Mouse (Mus musculus) 3T3-L1 (cell line): Measurements from ENCODE around the gene Ikbkg.
"Not testable (repeated sequence)": the region's sequence is repeated elsewhere in the genome, so short reads cannot be mapped to it uniquely, and the experiment has no call there.

Experiments used
- DNase-seq: peaks from one replicate; pipeline ENCODE4 v3.0.0-alpha.2; 2015; ENCODE audit warnings: low read depth, low spot score

The Ikbkg gene

GRCm38 (mm10) chrX:74392535-74393443 is at the start of gene Ikbkg, which contains the start of gene Fam3a:
Gene Ikbkg, plus strand, starts transcription at chrX:74393290.
Gene Fam3a, minus strand, starts transcription at chrX:74393272.
- DNase-seq: peak; percentile 93

DNA sequence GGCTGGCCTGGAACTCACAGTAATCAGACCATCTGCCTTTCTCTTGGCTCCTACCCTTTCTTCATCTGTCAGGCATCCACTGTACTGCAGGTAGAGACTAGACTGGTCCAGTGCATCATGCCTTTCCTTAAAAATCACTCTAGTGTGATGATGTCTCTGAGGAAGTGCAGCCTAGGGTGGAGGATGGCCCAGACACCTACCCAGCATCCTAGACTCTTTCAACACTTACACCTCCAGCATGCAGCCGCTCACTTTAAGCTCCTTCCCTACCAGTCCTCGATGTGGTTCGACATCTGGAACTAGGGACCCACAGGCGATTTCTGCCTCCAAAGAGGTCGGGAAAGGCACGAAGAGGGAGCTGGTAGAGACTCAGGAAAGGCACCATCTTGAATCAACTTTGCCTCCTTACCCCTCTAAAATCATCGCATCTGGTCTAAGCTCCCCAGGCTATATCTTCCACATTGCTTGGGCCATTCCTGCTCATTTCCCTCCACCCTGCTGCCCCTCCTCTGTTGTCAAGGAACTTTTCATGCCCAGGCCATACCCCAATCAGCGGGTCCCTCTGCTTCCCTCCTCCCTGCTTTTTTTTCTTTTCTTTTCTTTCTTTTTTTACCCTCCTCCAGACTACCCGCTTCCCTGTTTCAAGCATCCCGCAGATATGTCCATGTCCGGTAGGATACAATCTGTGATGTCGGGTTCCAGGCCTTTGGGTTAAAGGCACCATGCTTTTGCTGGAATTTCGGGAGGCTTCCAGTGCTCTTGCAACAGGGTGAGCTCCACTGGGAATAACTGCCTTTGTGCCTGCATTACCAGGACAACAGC is 40.2 kb upstream of the Ikbkg start:
- DNase-seq: peak; percentile 9

- DNase-seq: peak; percentile 77
These were observed 39.7 kb upstream of the Ikbkg start, which contains the start of gene Lage3 for GRCm38 (mm10) chrX:74353467-74353770. Gene Lage3, minus strand, starts transcription at chrX:74353618.

- DNase-seq: not testable (repeated sequence)
These were observed 36.0 kb upstream of the Ikbkg start for GRCm38 (mm10) chrX:74357069-74357468.

DNA sequence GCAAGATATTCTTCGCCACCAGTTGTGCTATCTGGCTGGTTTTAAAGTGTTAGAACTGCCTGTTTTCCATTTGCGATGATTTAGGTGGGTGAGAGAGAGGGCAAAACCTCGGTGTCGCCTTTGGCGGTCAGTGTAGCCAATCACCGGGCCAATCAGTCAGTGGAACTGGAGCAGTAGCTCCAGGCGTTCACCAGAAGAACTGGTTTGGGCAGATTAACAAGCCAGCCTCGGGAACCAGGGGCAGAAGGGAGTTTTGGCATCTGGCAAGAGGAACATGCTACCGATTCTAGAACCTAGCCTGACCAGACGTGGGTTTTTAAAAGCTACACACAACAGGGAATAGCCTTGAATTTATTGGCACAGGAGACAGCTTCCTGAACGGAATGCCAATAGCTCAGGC is 33.9 kb upstream of the Ikbkg start:
- DNase-seq: no peak

GRCm38 (mm10) chrX:74367512-74367911 is 25.6 kb upstream of the Ikbkg start:
- no peak for DNase-seq

- DNase-seq: peak; percentile 68
These were observed 24.7 kb upstream of the Ikbkg start for GRCm38 (mm10) chrX:74368209-74368909.

- peak; percentile 96 for DNase-seq
These were observed 20.1 kb upstream of the Ikbkg start, which contains the start of the genes Ubl4a and Slc10a3 for GRCm38 (mm10) chrX:74372888-74373549. Gene Ubl4a, minus strand, starts transcription at chrX:74373218. Gene Slc10a3, minus strand, starts transcription at chrX:74373349.

GRCm38 (mm10) chrX:74384451-74384850 is 8.6 kb upstream of the Ikbkg start:
- DNase-seq: no peak

- DNase-seq: no peak
These were observed 4.9 kb upstream of the Ikbkg start for GRCm38 (mm10) chrX:74388153-74388552.

- DNase-seq: peak; percentile 78
These were observed 7.0 kb downstream of the Ikbkg start for GRCm38 (mm10) chrX:74400136-74400535.

GRCm38 (mm10) chrX:74408340-74408739 is 15.2 kb downstream of the Ikbkg start:
- DNase-seq: no peak

- DNase-seq: peak; percentile 84
These were observed 20.3 kb downstream of the Ikbkg start for GRCm38 (mm10) chrX:74413377-74413776.

DNA sequence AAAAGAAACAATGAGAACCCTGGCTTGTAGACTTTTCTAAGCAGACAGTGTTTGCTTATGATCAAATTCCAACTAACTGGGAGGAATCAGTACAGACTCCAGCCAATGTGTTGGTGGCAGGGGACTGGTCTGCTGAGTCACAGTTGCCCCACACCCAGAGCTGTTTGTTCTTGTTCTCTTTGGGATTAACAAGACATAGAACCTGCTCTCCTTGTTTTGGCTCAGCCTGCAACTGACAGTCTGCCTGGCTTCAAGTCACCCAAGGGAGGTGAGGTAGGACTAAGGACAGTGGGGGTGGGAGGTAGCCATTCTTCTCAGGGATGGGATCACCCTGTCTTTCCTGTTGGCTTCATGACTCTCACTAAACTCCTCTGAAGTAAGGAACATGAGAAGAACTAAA is 31.4 kb downstream of the Ikbkg start:
- DNase-seq: peak; percentile 49

DNA sequence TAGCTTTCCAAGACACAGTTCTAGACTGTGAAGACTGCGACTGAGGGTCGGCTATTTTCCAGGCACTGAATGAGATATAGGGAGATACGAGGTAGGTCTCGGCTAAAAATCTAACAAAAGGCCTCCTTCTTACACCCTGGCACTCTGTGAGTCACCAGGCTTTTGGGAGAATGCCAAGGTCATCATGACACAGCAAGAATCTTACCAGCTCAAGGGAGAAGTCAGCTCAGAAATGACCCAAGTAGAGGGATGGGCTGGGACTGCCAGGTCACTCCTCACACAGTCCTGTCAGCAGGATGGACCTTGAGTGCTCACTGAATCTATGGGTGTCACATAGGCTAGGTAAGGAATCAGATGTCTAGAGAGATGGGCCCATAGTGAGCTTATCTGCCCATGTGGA is 32.1 kb downstream of the Ikbkg start:
- peak; percentile 91 for DNase-seq

GRCm38 (mm10) chrX:74426256-74426655 is 33.2 kb downstream of the Ikbkg start:
- DNase-seq: peak; percentile 2

- no peak for DNase-seq
These were observed 34.0 kb downstream of the Ikbkg start for GRCm38 (mm10) chrX:74427116-74427515.

DNA sequence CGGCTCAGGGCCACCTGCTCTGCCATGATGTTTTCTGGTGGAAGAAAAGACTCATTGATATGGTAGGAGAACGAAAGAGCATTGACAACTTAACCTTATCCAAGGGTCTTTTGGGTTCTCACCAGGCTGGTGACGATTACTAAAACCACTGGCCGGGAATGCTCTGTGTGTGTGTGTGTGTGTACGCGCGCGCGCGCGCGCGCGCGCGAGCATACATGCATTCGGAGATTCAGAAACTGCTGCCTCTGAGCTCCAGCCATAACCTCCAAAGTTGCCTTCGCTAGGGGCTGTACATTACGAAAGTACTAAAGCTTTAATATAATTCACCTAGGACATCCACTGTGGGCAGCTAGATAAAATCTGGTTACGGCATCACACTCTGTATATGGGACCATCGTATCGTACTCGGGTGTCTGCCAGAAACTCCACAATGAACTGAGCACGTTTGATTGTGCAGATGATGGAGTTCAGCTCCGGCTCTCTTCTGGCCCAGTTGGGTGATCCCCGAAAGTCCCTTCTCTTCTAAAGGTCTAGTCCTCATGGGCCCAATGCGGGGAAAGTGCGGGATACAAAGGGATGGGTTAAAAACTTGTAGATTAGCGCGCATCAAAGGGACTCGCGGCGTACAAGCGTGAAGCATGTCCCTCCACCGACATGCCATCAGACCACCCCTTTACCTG is 35.2 kb downstream of the Ikbkg start:
- peak; percentile 28 for DNase-seq

- peak; percentile 91 for DNase-seq
These were observed 35.8 kb downstream of the Ikbkg start, which contains the start of gene G6pdx for GRCm38 (mm10) chrX:74428826-74429276. Gene G6pdx, minus strand, starts transcription at chrX:74429194.

DNA sequence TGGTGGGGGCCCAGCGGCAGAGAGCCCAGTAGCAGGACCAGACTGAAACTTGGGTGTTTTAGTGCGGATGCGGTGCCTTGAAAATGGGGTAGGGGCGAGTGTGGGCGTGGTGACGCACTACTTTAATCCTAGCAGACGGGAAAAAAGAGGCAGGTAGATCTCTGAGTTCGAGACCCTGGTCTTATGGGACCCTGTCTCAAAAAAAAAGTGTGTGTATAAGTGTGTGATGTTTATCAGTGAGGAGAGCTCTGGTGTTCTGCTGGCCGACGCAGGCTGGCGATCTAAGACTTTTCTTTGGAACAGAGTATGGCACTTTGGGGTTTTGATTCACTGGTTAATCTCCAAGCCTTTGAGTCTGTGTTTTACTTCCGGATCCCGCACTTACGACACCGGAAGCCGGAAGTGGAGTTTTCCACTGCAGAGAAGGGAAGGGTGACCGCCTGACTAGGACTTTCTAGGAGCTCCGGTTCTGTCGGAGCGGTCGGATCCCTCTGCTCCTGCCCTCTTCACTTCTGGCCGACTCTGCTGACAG is 36.3 kb downstream of the Ikbkg start:
- DNase-seq: peak; percentile 90
